Mouse (Mus musculus) layer of hippocampus, adult 9-10 months (tissue): ENCODE measurements around the gene Pdha1.
A peak's percentile ranks its signal among the peaks of the same experiment; 100 is the strongest.

ENCODE experiments used
- DNase-seq: peaks from one replicate; pipeline ENCODE4 v3.0.0; 2022; ENCODE audit warnings: low spot score

Gene Pdha1

GRCm38 (mm10) chrX:160137861-160138717 is at the start of gene Pdha1:
TSS of gene Pdha1 (minus strand) at chrX:160138413.
- peak; percentile 39 for DNase-seq

GRCm38 (mm10) chrX:160179032-160179431 is 40.8 kb upstream of the Pdha1 start:
- DNase-seq, result no peak

GRCm38 (mm10) chrX:160170150-160170549 is 31.9 kb upstream of the Pdha1 start:
- peak; percentile 49 for DNase-seq

- no peak for DNase-seq
Measured at GRCm38 (mm10) chrX:160166246-160166985, 28.2 kb upstream of the Pdha1 start.

- no peak for DNase-seq
Measured at GRCm38 (mm10) chrX:160164259-160164658, 26.0 kb upstream of the Pdha1 start.

GRCm38 (mm10) chrX:160153147-160153815 is 15.1 kb upstream of the Pdha1 start:
- no peak for DNase-seq

GRCm38 (mm10) chrX:160148859-160149258 is 10.6 kb upstream of the Pdha1 start:
- no peak for DNase-seq

GRCm38 (mm10) chrX:160147406-160147805 is 9.2 kb upstream of the Pdha1 start:
- no peak for DNase-seq

GRCm38 (mm10) chrX:160146806-160147205 is 8.6 kb upstream of the Pdha1 start:
- DNase-seq, result no peak

- DNase-seq, result no peak
Measured at GRCm38 (mm10) chrX:160137177-160137860, 894 bp downstream of the Pdha1 start.

GRCm38 (mm10) chrX:160136153-160136552 is 2.1 kb downstream of the Pdha1 start:
- no peak for DNase-seq

- DNase-seq, result no peak
Measured at GRCm38 (mm10) chrX:160135719-160136118, 2.5 kb downstream of the Pdha1 start.

GRCm38 (mm10) chrX:160134136-160134843 is 3.9 kb downstream of the Pdha1 start:
- no peak for DNase-seq

- peak; percentile 25 for DNase-seq
Measured at GRCm38 (mm10) chrX:160116658-160117057, 21.6 kb downstream of the Pdha1 start.

- no peak for DNase-seq
Measured at GRCm38 (mm10) chrX:160116074-160116473, 22.1 kb downstream of the Pdha1 start.

GRCm38 (mm10) chrX:160113777-160114176 is 24.4 kb downstream of the Pdha1 start:
- DNase-seq, result no peak

GRCm38 (mm10) chrX:160107817-160108216 is 30.4 kb downstream of the Pdha1 start:
- DNase-seq, result no peak

- no peak for DNase-seq
Measured at GRCm38 (mm10) chrX:160091973-160092372, 46.2 kb downstream of the Pdha1 start.
